Mouse (Mus musculus) erythroblast, embryonic 14.5 days (primary cell): ENCODE measurements at regions not wholly inside any gene's neighbourhood (a gene's known extent, or its start where the extent isn't known, plus 50 kb on each side); places are given as distances from the start of the nearest gene placed in this dataset.

Experiments
- GATA1 ChIP-seq: IDR thresholded peaks from 2 replicates; pipeline ENCODE4 v1.6.1; 2012; ENCODE audit warnings: low read length, inconsistent platforms, mixed read lengths
- TAL1 ChIP-seq: IDR thresholded peaks from 3 replicates; pipeline ENCODE4 v1.6.1; 2012; ENCODE audit warnings: low read length, inconsistent platforms, mixed read lengths

DNA sequence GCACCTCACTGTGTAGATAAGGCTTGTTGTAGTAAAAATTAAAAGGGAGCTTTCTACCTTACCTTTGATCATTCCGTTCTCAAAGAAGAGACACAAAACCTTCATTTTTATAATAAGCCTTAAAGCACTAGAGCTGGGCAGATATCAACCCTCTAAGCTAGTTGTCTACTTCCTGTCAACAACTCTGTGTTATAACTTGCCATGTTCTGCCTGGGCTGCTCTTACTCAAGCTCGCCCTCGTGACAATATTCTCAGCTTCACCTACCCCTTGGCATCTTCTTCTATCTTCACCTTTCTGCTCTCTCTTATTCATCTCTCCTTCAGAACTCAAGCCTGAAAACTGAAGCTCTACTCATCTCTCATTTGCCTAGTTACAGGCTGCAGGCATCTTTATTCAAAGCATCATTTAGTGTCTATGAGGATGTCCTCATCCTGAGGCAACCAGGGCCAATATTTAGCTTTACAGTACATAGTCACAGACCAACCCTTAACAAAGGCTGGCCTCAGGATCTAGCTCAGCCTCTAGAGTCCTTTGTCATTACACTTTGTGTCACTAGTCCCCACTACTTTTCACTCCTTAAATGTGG, 375.2 kb upstream of the Trib2 start:
- TF ChIP-seq TAL1 (no peak), GATA1 (no peak)
